Mouse (Mus musculus): ENCODE results near the gene Cfap52. TPM values are rescaled to one million over a fixed set of nuclear protein-coding genes. Genes with fewer than 3 reads are reported as not detected.

Cfap52 gene
- polyA plus RNA-seq, 1 experiment, result not detected

DNA sequence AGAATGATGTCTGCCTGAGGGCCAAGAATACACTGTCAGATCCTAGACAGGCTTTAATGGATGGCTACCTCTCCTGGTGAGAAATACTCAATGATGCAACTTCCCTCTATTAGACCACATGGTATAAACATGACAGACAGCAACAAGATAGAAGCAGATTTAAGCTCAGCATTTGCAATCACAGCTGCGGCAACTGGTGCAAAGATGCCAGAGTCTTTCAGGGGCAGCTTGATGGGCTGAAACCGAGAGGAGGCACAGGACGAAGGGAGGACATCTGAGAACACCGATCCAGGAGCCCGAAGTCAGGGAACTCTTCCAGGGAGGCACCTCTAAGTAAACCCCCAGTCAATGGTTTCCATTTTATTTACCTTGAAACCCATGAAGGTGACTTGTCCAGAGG lies 11.8 kb downstream of the Cfap52 start:
- H3K36me3 ChIP-seq (ENCODE audit: control insufficient read depth), result no peaks in the 10 kb centered on the region
- H3K27me3 ChIP-seq (ENCODE audit: control insufficient read depth), result no peaks in the 10 kb centered on the region
- TF ChIP-seq GATA1 (IDR thresholded peaks at IDR 0.05; ENCODE audit: low read length) (no peak), TAL1 (IDR thresholded peaks at IDR 0.05; ENCODE audit: low read length) (no peak)
- H3K4me3 ChIP-seq (replicated peaks), result no peak overlapping the region
- H3K4me1 ChIP-seq (ENCODE audit: control insufficient read depth), result no peaks in the 10 kb centered on the region
- no peaks in the 10 kb centered on the region for H3K9me3 ChIP-seq (ENCODE audit: control insufficient read depth, low read length)

DNA sequence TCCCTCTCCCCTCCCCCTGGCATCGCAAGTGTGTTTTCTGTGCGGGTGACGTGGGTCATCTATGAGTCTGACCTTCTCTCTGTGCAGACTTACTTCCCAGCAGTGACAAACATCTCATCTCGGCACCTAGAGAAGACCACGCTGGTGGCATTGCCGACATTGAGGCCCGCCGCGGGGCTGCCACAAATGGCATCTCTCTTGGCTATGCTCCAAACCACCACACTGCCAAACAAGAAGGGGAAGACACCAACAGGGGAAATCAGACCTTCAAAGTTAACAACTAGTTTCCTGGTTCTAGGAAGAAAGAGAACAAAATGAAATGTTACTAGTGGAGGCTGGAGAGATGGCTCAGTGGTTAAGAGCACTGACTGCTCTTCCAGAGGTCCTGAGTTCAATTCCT lies 16.0 kb downstream of the Cfap52 start:
- no peaks in the 10 kb centered on the region for H3K27me3 ChIP-seq (ENCODE audit: control insufficient read depth)

DNA sequence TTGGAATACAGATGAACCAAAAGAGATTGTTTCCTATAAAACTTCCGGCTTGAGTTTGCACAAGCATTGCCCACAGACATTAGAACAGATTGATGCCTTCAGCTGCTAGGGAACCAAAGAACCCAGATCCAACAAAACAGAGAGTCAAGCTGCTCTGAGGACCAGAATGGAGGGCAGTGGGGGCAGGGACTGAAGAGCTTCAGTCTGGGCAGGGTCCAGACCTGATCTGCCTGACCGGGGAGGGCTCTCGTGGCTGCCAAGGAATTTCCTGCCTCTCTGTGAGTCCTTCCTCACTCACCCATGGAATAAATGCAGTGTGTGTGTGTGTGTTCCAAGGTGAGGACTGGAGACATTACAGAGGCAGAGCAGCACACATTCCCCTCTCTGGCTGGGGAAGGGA lies 17.2 kb downstream of the Cfap52 start:
- Histone ChIP-seq H3K9me3 (ENCODE audit: control insufficient read depth, low read length) (no peaks in the 10 kb centered on the region), H3K4me1 (ENCODE audit: control insufficient read depth) (no peaks in the 10 kb centered on the region), H3K4me3 (replicated peaks) (no peak overlapping the region), H3K36me3 (ENCODE audit: control insufficient read depth) (no peaks in the 10 kb centered on the region), H3K27me3 (ENCODE audit: control insufficient read depth) (no peaks in the 10 kb centered on the region)
- TF ChIP-seq GATA1 (IDR thresholded peaks at IDR 0.05; ENCODE audit: low read length) (no peak), TAL1 (IDR thresholded peaks at IDR 0.05; ENCODE audit: low read length) (no peak)

More for the DNA sequence above, 16.0 kb downstream of the Cfap52 start:
- Histone ChIP-seq H3K4me1 (ENCODE audit: control insufficient read depth) (no peaks in the 10 kb centered on the region), H3K4me3 (replicated peaks) (no peak overlapping the region), H3K9me3 (ENCODE audit: control insufficient read depth, low read length) (no peaks in the 10 kb centered on the region), H3K36me3 (ENCODE audit: control insufficient read depth) (no peaks in the 10 kb centered on the region)
- TF ChIP-seq GATA1 (IDR thresholded peaks at IDR 0.05; ENCODE audit: low read length) (no peak), TAL1 (IDR thresholded peaks at IDR 0.05; ENCODE audit: low read length) (no peak)

DNA sequence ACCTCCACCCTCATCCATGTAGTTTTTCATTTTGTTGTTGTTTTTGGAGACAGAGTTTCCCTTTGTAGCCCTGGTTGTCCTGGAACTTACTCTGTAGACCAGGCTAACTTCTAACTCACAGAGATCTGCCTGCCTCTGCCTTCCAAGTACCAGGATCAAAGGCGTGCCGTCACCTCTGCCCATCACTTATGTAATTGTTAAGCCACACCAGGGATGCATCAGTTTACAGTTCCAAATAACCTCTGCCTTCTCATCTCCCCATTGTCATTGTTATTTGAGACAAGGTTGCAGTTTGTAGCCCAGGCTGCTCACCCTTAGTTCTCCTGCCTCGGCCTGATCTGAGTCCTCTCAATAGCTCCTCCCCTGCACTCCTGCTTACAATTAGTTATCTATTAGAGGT lies 33.3 kb downstream of the Cfap52 start:
- no peak for TF ChIP-seq GATA1 (IDR thresholded peaks at IDR 0.05; ENCODE audit: low read length)
- TF ChIP-seq TAL1 (IDR thresholded peaks at IDR 0.05; ENCODE audit: low read length), result no peak
- Histone ChIP-seq H3K27me3 (ENCODE audit: control insufficient read depth) (no peaks in the 10 kb centered on the region), H3K36me3 (ENCODE audit: control insufficient read depth) (no peaks in the 10 kb centered on the region), H3K9me3 (ENCODE audit: control insufficient read depth, low read length) (no peaks in the 10 kb centered on the region), H3K4me1 (ENCODE audit: control insufficient read depth) (no peaks in the 10 kb centered on the region), H3K4me3 (replicated peaks) (no peak overlapping the region)

DNA sequence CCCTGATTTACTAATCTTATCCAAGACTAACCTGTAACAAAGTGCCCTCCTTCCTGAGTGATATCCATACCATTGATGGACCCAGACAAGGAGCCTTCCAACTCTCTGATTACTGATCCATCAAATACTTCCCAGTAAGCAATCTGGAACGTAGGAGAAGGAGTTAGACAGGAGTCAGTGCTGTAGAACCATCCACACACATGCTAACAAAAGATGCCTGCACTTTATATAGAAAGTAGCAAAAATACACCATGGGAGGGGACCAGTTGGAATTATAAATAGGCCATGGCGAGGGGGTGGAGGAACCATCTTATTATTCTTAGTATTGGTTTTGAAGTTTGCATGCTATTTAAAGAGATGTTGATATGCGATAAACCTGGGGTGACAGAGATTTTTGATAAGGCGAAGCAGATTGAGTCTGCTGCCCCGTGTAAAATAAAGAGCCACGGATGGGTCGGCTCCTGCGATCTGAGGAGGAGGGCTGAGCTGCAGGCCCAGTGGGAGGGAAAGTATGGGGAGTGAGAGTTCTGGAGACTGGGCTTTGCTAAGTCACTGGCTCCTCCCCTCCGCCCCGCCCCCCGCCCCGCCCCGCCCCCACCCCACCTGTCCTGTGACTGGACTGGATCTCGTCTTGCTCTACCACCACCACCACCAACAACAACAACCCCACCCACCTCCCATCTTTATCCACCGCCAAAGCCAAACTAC lies 38.9 kb downstream of the Cfap52 start:
- H3K9me3 ChIP-seq (ENCODE audit: control insufficient read depth, low read length), result peaks cover under 1% of the 10 kb centered on the region; the same call in 1 of the 2 replicates
- no peak for TF ChIP-seq TAL1 (IDR thresholded peaks at IDR 0.05; ENCODE audit: low read length)
- TF ChIP-seq GATA1 (IDR thresholded peaks at IDR 0.05; ENCODE audit: low read length), result no peak
- peaks cover 8% of the 10 kb centered on the region for H3K4me1 ChIP-seq (ENCODE audit: control insufficient read depth)
- H3K27me3 ChIP-seq (ENCODE audit: control insufficient read depth), result peaks cover 14% of the 10 kb centered on the region
- no peaks in the 10 kb centered on the region for H3K36me3 ChIP-seq (ENCODE audit: control insufficient read depth)
- H3K4me3 ChIP-seq (replicated peaks), result no peak overlapping the region

- H3K36me3 ChIP-seq (ENCODE audit: control insufficient read depth), result no peaks in the 10 kb centered on the region
- peaks cover 8% of the 10 kb centered on the region for H3K4me1 ChIP-seq (ENCODE audit: control insufficient read depth)
- no peak overlapping the region for H3K4me3 ChIP-seq (replicated peaks)
- peaks cover 29% of the 10 kb centered on the region for H3K27me3 ChIP-seq (ENCODE audit: control insufficient read depth)
- H3K9me3 ChIP-seq (ENCODE audit: control insufficient read depth, low read length), result peaks cover 2% of the 10 kb centered on the region; the same call in 1 of the 2 replicates
- no peak for TF ChIP-seq GATA1 (IDR thresholded peaks at IDR 0.05; ENCODE audit: low read length)
Observed at GRCm38 (mm10) chr11:67925000-67925399, 40.5 kb downstream of the Cfap52 start.

DNA sequence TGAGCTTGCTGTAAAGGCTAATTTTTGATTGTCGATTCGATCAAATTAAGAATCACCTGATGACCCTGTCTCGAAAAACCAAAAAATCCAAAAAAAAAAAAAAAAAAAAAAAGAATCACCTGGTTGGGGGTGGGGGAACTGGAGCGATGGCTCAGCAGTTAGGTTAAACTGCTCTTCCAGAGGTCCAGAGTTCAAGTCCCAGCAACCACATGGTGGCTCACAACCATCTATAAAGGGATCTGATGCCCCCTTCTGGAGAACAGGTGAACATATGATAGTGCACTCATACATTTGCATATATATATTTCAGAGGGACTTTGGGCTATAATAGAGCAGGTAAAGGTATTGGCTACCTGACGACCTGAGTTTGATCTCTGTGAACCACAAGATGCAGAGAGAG lies 41.7 kb downstream of the Cfap52 start:
- TF ChIP-seq TAL1 (IDR thresholded peaks at IDR 0.05; ENCODE audit: low read length) (no peak), GATA1 (IDR thresholded peaks at IDR 0.05; ENCODE audit: low read length) (no peak)
- Histone ChIP-seq H3K36me3 (ENCODE audit: control insufficient read depth) (no peaks in the 10 kb centered on the region), H3K4me1 (ENCODE audit: control insufficient read depth) (peaks cover 8% of the 10 kb centered on the region), H3K4me3 (replicated peaks) (no peak overlapping the region), H3K9me3 (ENCODE audit: control insufficient read depth, low read length) (peaks cover 2% of the 10 kb centered on the region; the same call in 1 of the 2 replicates), H3K27me3 (ENCODE audit: control insufficient read depth) (peaks cover 39% of the 10 kb centered on the region)

- Histone ChIP-seq H3K36me3 (ENCODE audit: control insufficient read depth) (no peaks in the 10 kb centered on the region), H3K27me3 (ENCODE audit: control insufficient read depth) (peaks cover 39% of the 10 kb centered on the region), H3K4me3 (replicated peaks) (no peak overlapping the region), H3K9me3 (ENCODE audit: control insufficient read depth, low read length) (peaks cover 2% of the 10 kb centered on the region; the same call in 1 of the 2 replicates), H3K4me1 (ENCODE audit: control insufficient read depth) (peaks cover 8% of the 10 kb centered on the region)
- TF ChIP-seq TAL1 (IDR thresholded peaks at IDR 0.05; ENCODE audit: low read length), result no peak
- no peak for TF ChIP-seq GATA1 (IDR thresholded peaks at IDR 0.05; ENCODE audit: low read length)
Observed at GRCm38 (mm10) chr11:67922755-67923125, 42.7 kb downstream of the Cfap52 start.

DNA sequence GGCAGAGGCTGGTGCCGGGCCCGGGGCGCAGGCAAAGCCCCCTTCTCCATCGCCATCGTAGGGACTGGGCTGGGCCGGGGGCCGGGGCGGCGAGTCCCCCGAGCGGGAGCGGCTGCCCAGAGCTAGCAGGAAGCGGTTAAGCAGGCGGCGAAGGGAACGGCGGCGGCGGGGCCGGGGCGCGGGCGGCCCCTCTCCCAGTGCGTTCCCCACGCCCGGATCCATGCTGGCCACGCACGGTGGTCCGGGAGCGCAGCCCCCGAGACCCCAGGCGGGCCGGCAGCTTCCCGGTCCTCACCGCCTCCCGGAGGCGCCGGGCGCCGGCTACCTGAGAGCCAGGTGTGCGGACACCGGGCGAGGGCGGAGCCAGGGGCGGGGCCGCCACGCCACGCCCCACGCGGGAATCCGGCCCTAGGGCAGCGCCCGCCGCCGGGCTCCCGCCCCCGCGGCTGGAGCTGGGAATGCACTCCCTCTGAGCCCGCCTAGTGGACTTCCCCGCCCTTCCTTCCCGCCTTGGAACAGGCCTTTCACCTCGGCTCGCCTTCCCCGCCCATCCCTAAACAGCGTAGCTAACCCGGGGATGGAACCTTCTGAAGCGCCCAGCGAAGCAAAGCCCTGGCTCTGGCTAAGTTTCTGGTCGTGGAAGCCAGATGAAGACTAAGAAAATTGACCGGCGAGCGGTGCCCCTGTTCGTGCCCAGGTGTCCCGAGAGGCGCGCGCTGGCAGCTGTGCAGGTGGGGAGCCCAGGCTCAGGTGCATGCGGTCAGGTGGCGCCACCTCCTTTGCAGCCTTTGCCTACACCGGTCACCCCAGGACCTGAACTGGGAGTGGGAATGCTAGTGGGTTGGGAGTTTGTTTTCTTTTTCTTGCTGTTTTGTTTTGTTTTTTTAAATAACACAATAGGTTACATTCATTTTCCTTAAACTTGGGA lies 43.4 kb downstream of the Cfap52 start, which contains the start of gene Usp43:
Usp43 (minus strand) TSS at position 327 of the 928 bp plus-strand sequence.
- H3K4me1 ChIP-seq (ENCODE audit: control insufficient read depth), result peaks cover 8% of the 10 kb centered on the region
- H3K36me3 ChIP-seq (ENCODE audit: control insufficient read depth), result no peaks in the 10 kb centered on the region
- H3K9me3 ChIP-seq (ENCODE audit: control insufficient read depth, low read length), result peaks cover 2% of the 10 kb centered on the region; the same call in 1 of the 2 replicates
- H3K27me3 ChIP-seq (ENCODE audit: control insufficient read depth), result peaks cover 39% of the 10 kb centered on the region
- TF ChIP-seq TAL1 (IDR thresholded peaks at IDR 0.05; ENCODE audit: low read length) (no peak), GATA1 (IDR thresholded peaks at IDR 0.05; ENCODE audit: low read length) (no peak)
- H3K4me3 ChIP-seq (replicated peaks), result peak within 1 kb of the TSS; percentile 41
